Mouse (Mus musculus) limb, embryonic 11.5 days (tissue): ENCODE data around the gene Cmbl. TPM values are rescaled to one million over a fixed set of nuclear protein-coding genes. Genes with fewer than 3 reads are reported as not detected.
A peak's percentile ranks its signal among the peaks of the same experiment; 100 is the strongest.

Experiments
- ATAC-seq: fragments of 200-750 bp; cut with Nextera tagmentation; 2 replicates; pipeline ENCODE4 v1.8.0; 2017; ENCODE audit warnings: low read depth; ENCODE audit not compliant: insufficient number of reproducible peaks, low FRiP score, low TSS enrichment
- DNase-seq: peaks from one replicate; pipeline ENCODE4 v3.0.0-alpha.2; 2015; ENCODE audit warnings: low spot score
- H3K27ac ChIP-seq: fragments of 300-500 bp; sonication (generic); replicated peaks from 2 replicates; pipeline ENCODE4 v1.5.1; 2014; ENCODE audit warnings: low read depth, mild to moderate bottlenecking, low read length
- H3K27me3 ChIP-seq: fragments of 300-500 bp; sonication (generic); 2 replicates; pipeline ENCODE4 v1.6.1; 2014; ENCODE audit warnings: mild to moderate bottlenecking, low read length, mixed read lengths; ENCODE audit not compliant: control insufficient read depth, insufficient read depth
- H3K36me3 ChIP-seq: fragments of 300-500 bp; sonication (generic); 2 replicates; pipeline ENCODE4 v1.6.1; 2014; ENCODE audit warnings: mild to moderate bottlenecking, low read length, moderate library complexity, mixed read lengths; ENCODE audit not compliant: control insufficient read depth, insufficient read depth
- H3K4me1 ChIP-seq: fragments of 300-500 bp; sonication (generic); 2 replicates; pipeline ENCODE4 v1.6.1; 2014; ENCODE audit warnings: low read length, mixed read lengths; ENCODE audit not compliant: control insufficient read depth, insufficient read depth
- H3K4me2 ChIP-seq: fragments of 300-500 bp; sonication (generic); 2 replicates; pipeline ENCODE4 v1.6.1; 2014; ENCODE audit warnings: low read depth, mild to moderate bottlenecking, moderate library complexity; ENCODE audit not compliant: severe bottlenecking
- H3K4me3 ChIP-seq: fragments of 300-500 bp; sonication (generic); 2 replicates; pipeline ENCODE4 v1.5.1; 2014; ENCODE audit warnings: low read depth, low read length
- H3K9ac ChIP-seq: fragments of 300-500 bp; sonication (generic); 2 replicates; pipeline ENCODE4 v1.6.1; 2014; ENCODE audit warnings: mild to moderate bottlenecking, low read length
- H3K9me3 ChIP-seq: fragments of 300-500 bp; sonication (generic); 2 replicates; pipeline ENCODE4 v1.6.1; 2016; ENCODE audit warnings: low read length; ENCODE audit not compliant: control insufficient read depth
- WGBS: fragments of 180-500 bp; shearing (Covaris S2); extraction: QIAGEN DNeasy Blood & Tissue Kit; methylation state at CpG from one replicate; pipeline ENCODE4 v1.1.7; 2014; 5-methylcytosine and 5-hydroxymethylcytosine counted together
- polyA plus RNA-seq: library from polyadenylated mRNA; unstranded; fragments of >200 nt; fragmentation: Nextera tagmentation; extraction: Ambion mirVana; gene quantifications from 2 replicates; pipeline ENCODE4 v1.2.1, GENCODE M21; 2014

Gene Cmbl
- polyA plus RNA-seq, 1 experiment from 2014 or later: 1.1 TPM

GRCm38 (mm10) chr15:31537706-31538105, 27.5 kb upstream of the Cmbl start:
- no peaks in the 10 kb centered on the region for H3K36me3 ChIP-seq
- ATAC-seq (no peak), DNase-seq (no peak)
- 0 out of 2 replicates have a peak, but pooled peaks cover 12% of the 10 kb centered on the region for H3K4me1 ChIP-seq
- H3K9me3 ChIP-seq: no peaks in the 10 kb centered on the region
- no peak overlapping the region for H3K27ac ChIP-seq
- WGBS: 99% methylated on average over 2 of the region's 2 CpGs
- H3K27me3 ChIP-seq: no peaks in the 10 kb centered on the region
- H3K4me3 ChIP-seq: no peak overlapping the region
- no peak overlapping the region for H3K9ac ChIP-seq
- H3K4me2 ChIP-seq: no peak overlapping the region

DNA sequence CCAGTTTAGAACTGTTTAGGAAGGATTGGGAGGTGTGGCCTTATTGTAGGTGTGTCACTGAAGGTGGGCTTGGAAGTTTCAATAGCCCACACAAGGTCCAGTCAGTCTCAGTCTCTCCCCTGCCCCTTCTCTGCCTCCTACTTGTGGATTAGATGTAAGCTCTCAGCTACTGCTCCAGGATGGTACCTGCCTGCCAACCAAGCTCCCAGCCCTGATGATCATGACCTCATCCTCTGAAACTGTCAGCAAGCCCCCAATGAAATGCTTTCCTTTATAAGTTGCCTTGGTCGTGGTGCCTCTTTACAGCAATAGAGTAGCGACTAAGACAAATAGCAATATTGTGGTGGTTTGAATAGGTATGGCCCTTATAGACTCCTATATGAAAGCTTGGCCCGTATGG, 26.8 kb upstream of the Cmbl start:
- H3K27ac ChIP-seq: no peak overlapping the region
- H3K4me2 ChIP-seq: no peak overlapping the region
- no peak overlapping the region for H3K9ac ChIP-seq
- no peak for ATAC-seq
- 0 out of 2 replicates have a peak, but pooled peaks cover 12% of the 10 kb centered on the region for H3K4me1 ChIP-seq
- WGBS: 94% methylated on average over 3 of the region's 3 CpGs
- no peaks in the 10 kb centered on the region for H3K36me3 ChIP-seq
- H3K27me3 ChIP-seq: no peaks in the 10 kb centered on the region
- DNase-seq: no peak
- no peaks in the 10 kb centered on the region for H3K9me3 ChIP-seq
- H3K4me3 ChIP-seq: no peak overlapping the region

- WGBS: 75% methylated on average over 9 of the region's 9 CpGs
- Histone ChIP-seq H3K9me3 (no peaks in the 10 kb centered on the region), H3K27me3 (no peaks in the 10 kb centered on the region), H3K4me3 (no peak overlapping the region), H3K9ac (no peak overlapping the region), H3K36me3 (no peaks in the 10 kb centered on the region), H3K4me2 (no peak overlapping the region), H3K4me1 (0 out of 2 replicates have a peak, but pooled peaks cover 12% of the 10 kb centered on the region), H3K27ac (no peak overlapping the region)
- DNase-seq: no peak
- no peak for ATAC-seq
Measured at GRCm38 (mm10) chr15:31539643-31540512, 25.3 kb upstream of the Cmbl start.

DNA sequence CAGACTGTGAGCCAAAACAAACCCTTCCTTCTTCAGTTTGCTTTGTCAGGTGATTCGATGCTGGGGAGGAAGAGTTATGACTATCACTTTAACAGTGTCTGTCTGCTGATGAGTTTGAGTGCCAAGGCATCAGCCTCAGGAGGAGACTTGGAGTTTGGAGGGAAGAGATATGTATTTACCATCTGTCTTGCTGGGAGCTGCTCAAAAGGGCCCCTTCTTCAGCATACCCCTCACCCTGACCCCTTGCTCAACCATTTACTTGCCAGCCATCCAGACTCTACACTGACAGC, 24.7 kb upstream of the Cmbl start:
- Histone ChIP-seq H3K36me3 (no peaks in the 10 kb centered on the region), H3K27ac (no peak overlapping the region), H3K9me3 (no peaks in the 10 kb centered on the region), H3K4me3 (no peak overlapping the region), H3K9ac (no peak overlapping the region), H3K4me2 (no peak overlapping the region), H3K27me3 (no peaks in the 10 kb centered on the region), H3K4me1 (0 out of 2 replicates have a peak, but pooled peaks cover 12% of the 10 kb centered on the region)
- no peak for ATAC-seq
- 75% methylated on average over 1 of the region's 1 CpGs for WGBS
- no peak for DNase-seq

DNA sequence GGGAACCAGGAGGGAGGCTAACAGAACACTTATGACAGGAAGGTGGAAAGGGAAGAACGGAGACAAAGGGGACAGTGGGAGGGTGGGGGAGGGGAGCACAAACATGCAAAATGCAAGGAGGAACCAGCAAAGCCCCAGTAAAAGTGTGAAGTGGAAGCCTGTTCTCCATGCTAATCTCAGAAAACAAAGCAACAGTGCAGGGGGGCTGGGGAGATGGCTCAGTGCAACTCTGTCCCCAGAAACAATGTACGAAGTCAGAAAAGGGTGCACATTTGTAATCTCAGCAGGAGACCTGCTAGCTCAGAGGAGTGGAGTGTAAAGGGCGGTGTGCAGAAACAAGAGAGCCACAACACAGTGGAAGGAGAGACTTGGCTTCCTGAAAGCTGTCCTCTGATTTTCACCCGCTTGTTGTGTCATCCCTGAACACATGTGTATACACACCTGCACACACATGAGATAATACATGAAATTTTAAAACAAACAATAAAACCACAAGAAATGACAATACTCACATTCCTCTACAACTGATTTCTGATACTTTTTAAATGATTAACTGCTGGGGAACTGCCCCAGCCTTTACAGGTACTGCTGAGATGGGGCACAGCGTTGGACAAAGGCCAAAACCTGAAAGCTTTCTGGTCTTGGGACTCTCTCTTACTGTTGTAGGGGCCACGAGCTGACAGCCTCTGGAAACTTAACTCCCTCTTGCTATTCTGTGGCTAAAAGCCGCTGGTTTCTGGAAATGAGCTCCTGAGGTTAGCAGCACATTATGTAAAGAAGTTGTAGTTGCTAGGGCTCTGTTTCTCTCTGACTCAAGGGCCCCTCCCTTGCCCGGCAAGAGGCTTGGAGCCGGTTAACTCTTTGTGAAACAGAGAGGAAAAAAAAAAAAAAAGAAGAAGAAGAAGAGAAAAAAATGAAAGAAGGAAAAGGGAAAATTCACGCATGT, 22.9 kb upstream of the Cmbl start:
- ATAC-seq: no peak
- 0 out of 2 replicates have a peak, but pooled peaks cover 10% of the 10 kb centered on the region for H3K4me1 ChIP-seq

DNA sequence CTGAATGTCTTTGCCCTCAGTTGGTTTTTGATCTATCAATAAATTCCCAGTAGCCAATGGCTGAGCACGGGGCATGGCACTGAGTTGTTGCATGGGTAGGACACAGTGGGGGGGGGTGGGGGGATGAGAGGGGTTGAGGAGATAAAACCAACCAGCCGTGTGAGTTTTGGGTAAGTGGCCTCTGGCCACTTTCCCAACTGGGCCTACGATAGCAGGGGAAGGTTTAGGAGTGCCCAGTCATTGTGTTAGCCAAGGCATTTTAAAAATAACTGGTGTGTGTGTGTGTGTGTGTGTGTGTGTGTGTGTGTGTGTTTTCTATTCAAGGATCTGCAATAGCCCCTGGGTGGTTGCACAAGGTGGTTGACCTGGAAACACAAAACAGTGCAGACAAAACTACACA, 21.9 kb upstream of the Cmbl start:
- Histone ChIP-seq H3K4me3 (no peak overlapping the region), H3K4me2 (no peak overlapping the region), H3K4me1 (0 out of 2 replicates have a peak, but pooled peaks cover 10% of the 10 kb centered on the region), H3K9ac (no peak overlapping the region), H3K9me3 (no peaks in the 10 kb centered on the region), H3K27me3 (no peaks in the 10 kb centered on the region), H3K36me3 (no peaks in the 10 kb centered on the region), H3K27ac (no peak overlapping the region)
- DNase-seq: no peak
- WGBS: 12% methylated on average over 3 of the region's 3 CpGs
- no peak for ATAC-seq

More for the DNA sequence above, 22.9 kb upstream of the Cmbl start:
- H3K27ac ChIP-seq: peak overlapping the region; percentile 43; the same call in 1 of the 2 replicates
- no peaks in the 10 kb centered on the region for H3K36me3 ChIP-seq
- no peaks in the 10 kb centered on the region for H3K9me3 ChIP-seq
- H3K4me3 ChIP-seq: no peak overlapping the region
- no peak overlapping the region; the same call in 1 of the 2 replicates for H3K4me2 ChIP-seq
- H3K27me3 ChIP-seq: no peaks in the 10 kb centered on the region
- H3K9ac ChIP-seq: no peak overlapping the region; the same call in none of the 2 replicates
- 16% methylated on average over 10 of the region's 10 CpGs for whole genome bisulfite sequencing
- DNase-seq: peak; percentile 33

DNA sequence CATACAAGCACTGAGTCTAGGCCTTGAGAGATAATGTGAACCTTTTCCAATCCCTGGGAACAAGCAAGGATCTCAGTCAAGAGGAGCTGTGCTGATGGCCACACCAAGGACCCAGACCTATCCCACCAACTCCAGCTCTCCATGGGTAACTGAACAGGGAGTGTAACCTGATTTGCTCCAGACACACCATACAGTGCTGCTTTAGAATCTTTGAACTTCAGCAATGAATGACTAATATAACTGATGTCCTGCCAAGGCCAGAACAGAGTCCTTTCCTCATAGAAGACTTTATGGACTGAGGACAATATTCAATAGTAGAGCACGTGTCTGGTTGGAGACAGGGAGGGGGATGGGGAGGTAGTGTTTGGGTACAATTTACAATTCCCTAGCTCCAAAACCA, 20.1 kb upstream of the Cmbl start:
- no peaks in the 10 kb centered on the region for H3K9me3 ChIP-seq
- H3K36me3 ChIP-seq: no peaks in the 10 kb centered on the region
- DNase-seq (no peak), ATAC-seq (no peak)
- no peaks in the 10 kb centered on the region for H3K27me3 ChIP-seq
- H3K4me2 ChIP-seq: no peak overlapping the region
- no peak overlapping the region for H3K9ac ChIP-seq
- WGBS: 43% methylated on average over 1 of the region's 1 CpGs
- 0 out of 2 replicates have a peak, but pooled peaks cover 10% of the 10 kb centered on the region for H3K4me1 ChIP-seq
- no peak overlapping the region for H3K4me3 ChIP-seq
- no peak overlapping the region for H3K27ac ChIP-seq

- WGBS: 87% methylated on average over 6 of the region's 6 CpGs
- Histone ChIP-seq H3K4me2 (no peak overlapping the region), H3K27me3 (no peaks in the 10 kb centered on the region), H3K9me3 (no peaks in the 10 kb centered on the region), H3K9ac (no peak overlapping the region), H3K36me3 (no peaks in the 10 kb centered on the region), H3K4me3 (no peak overlapping the region), H3K4me1 (0 out of 2 replicates have a peak, but pooled peaks cover 10% of the 10 kb centered on the region), H3K27ac (no peak overlapping the region)
- no peak for DNase-seq
- no peak for ATAC-seq
Measured at GRCm38 (mm10) chr15:31546291-31546690, 18.9 kb upstream of the Cmbl start.
